ENCODE assay signal across 23 mouse cellular contexts in the genomic region with DNA sequence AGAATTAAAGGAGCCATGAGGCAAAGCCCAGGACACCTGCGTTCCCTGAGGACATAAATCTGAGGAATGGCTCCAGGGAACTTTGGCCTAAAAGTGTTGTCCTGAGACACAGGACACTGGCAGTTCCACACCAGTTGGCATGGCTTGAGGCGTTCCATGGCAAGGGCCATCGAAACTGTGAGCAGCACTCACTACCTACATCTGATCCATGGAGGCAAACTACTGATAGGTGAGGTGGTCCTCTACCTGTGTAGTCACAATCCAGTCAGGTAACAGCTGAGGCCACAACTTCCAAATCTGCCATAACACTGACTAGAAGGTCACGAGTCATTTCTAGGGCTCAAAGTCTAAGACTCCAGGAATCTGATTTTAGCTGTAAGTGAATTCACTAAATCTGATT. TPM values are rescaled to one million over a fixed set of nuclear protein-coding genes. Genes with fewer than 3 reads are reported as not detected.
DNase-seq lines count a peak whose midpoint lies in the region; ATAC-seq and TF ChIP-seq lines count a peak whose summit lies in the region.
"Had no signal": no experiment of that assay in that cellular context is flagged by ENCODE, and none has a peak within 500 bp of the region (broad histone marks: within the 10 kb centered on the region; RNA-seq: fewer than 3 reads in every experiment).

No protein-coding gene starts in this region.

- 88% methylated on average over 4 of the region's 4 CpGs for WGBS in intestine, postnatal 0 days
- 94% methylated on average over 4 of the region's 4 CpGs for WGBS in intestine, embryonic 15.5 days
- WGBS in kidney, embryonic 14.5 days, result 75% methylated on average over 4 of the region's 4 CpGs

- no peak overlapping the region for H3K4me2 ChIP-seq in intestine, postnatal 0 days (replicated peaks; ENCODE audit: low read depth)
- H3K4me2 ChIP-seq in intestine, embryonic 15.5 days (replicated peaks), result no peak overlapping the region
- no peak overlapping the region for H3K4me2 ChIP-seq in kidney, embryonic 14.5 days (replicated peaks; ENCODE audit: low read depth, low read length)
- H3K4me2 ChIP-seq: embryonic facial prominence, embryonic 12.5 days; forebrain, embryonic 12.5 days; heart, embryonic 11.5 days; heart, embryonic 15.5 days; hindbrain, embryonic 14.5 days had no signal

- no peak for TF ChIP-seq CTCF in intestine, postnatal 0 days (IDR thresholded peaks at IDR 0.05; ENCODE audit: low read depth)

- no peaks in the 10 kb centered on the region for H3K27me3 ChIP-seq in intestine, postnatal 0 days (replicated peaks; ENCODE audit: control insufficient read depth, insufficient read depth, low read length)
- no peaks in the 10 kb centered on the region for H3K27me3 ChIP-seq in intestine, embryonic 15.5 days (replicated peaks)
- H3K27me3 ChIP-seq in kidney, embryonic 14.5 days (ENCODE audit: control insufficient read depth, insufficient read depth, low read length), result no peaks in the 10 kb centered on the region
- H3K27me3 ChIP-seq: embryonic facial prominence, embryonic 12.5 days; forebrain, embryonic 12.5 days; heart, embryonic 15.5 days had no signal

- no peak overlapping the region for H3K4me3 ChIP-seq in intestine, postnatal 0 days (ENCODE audit: low read depth, low read length)
- H3K4me3 ChIP-seq in intestine, embryonic 15.5 days (replicated peaks), result no peak overlapping the region
- H3K4me3 ChIP-seq in kidney, embryonic 14.5 days (ENCODE audit: low read length), result no peak overlapping the region
- H3K4me3 ChIP-seq: embryonic facial prominence, embryonic 12.5 days; forebrain, embryonic 12.5 days; heart, adult 2 months; heart, embryonic 15.5 days; hindbrain, embryonic 10.5 days had no signal

- no peak for ATAC-seq in intestine, postnatal 0 days
- no peak for ATAC-seq in intestine, embryonic 15.5 days
- no peak for ATAC-seq in kidney, embryonic 14.5 days (ENCODE audit: low FRiP score, low TSS enrichment)
- ATAC-seq: CD4-positive, CD25-positive, alpha-beta regulatory T cell, adult 4 months; forebrain, postnatal 0 days had no signal

- no peaks in the 10 kb centered on the region for H3K4me1 ChIP-seq in intestine, postnatal 0 days (replicated peaks; ENCODE audit: control insufficient read depth, insufficient read depth, low read length)
- no peaks in the 10 kb centered on the region for H3K4me1 ChIP-seq in intestine, embryonic 15.5 days (replicated peaks)
- H3K4me1 ChIP-seq in kidney, embryonic 14.5 days (ENCODE audit: control insufficient read depth, insufficient read depth, low read length), result no peaks in the 10 kb centered on the region
- H3K4me1 ChIP-seq: embryonic facial prominence, embryonic 12.5 days; forebrain, embryonic 12.5 days; hindbrain, embryonic 10.5 days had no signal

- DNase-seq in adrenal gland, postnatal 14 days, result peak; percentile 24
- DNase-seq in adrenal gland, adult (ENCODE audit: inconsistent age in 2 of 2, low spot score in 1 of 2), result no peak
- peak; percentile 18 to 38 for DNase-seq in kidney, adult 8-10 months
- DNase-seq in urinary bladder, adult 2 months (ENCODE audit: low spot score), result peak; percentile 15
- no peak for DNase-seq in urinary bladder, postnatal 10 days (ENCODE audit: low spot score)
- DNase-seq: adrenal gland, postnatal 10 days; B cell, adult 2 months; cerebellum, adult 11-12 months; cerebellum, adult 9-10 months; cerebellum, postnatal 25 days; forebrain, postnatal 0 days had no signal

- H3K9ac ChIP-seq in intestine, postnatal 0 days (ENCODE audit: low read depth, low read length), result no peak overlapping the region
- no peak overlapping the region for H3K9ac ChIP-seq in intestine, embryonic 15.5 days
- H3K9ac ChIP-seq in kidney, embryonic 14.5 days (ENCODE audit: low read depth, low read length), result no peak overlapping the region
- H3K9ac ChIP-seq: embryonic facial prominence, embryonic 12.5 days; forebrain, embryonic 12.5 days; forebrain, postnatal 0 days; heart, embryonic 15.5 days; hindbrain, embryonic 14.5 days had no signal

- peaks cover 82% of the 10 kb centered on the region for H3K36me3 ChIP-seq in intestine, postnatal 0 days (ENCODE audit: control insufficient read depth, insufficient read depth)
- peaks cover 77% of the 10 kb centered on the region for H3K36me3 ChIP-seq in intestine, embryonic 15.5 days
- peaks cover 75% of the 10 kb centered on the region for H3K36me3 ChIP-seq in kidney, embryonic 14.5 days (ENCODE audit: control insufficient read depth, insufficient read depth, low read length)

- H3K9me3 ChIP-seq in intestine, postnatal 0 days (ENCODE audit: control insufficient read depth), result no peaks in the 10 kb centered on the region
- no peaks in the 10 kb centered on the region for H3K9me3 ChIP-seq in intestine, embryonic 15.5 days
- H3K9me3 ChIP-seq in kidney, embryonic 14.5 days (ENCODE audit: control insufficient read depth, low read length), result no peaks in the 10 kb centered on the region
- H3K9me3 ChIP-seq: forebrain, embryonic 12.5 days; G1E; heart, embryonic 15.5 days had no signal

- 0 out of 2 replicates have a peak overlapping the region, but pooled peaks have one; percentile 0 for H3K27ac ChIP-seq in intestine, postnatal 0 days (ENCODE audit: low read depth, low read length)
- H3K27ac ChIP-seq in intestine, embryonic 15.5 days, result no peak overlapping the region
- no peak overlapping the region for H3K27ac ChIP-seq in kidney, embryonic 14.5 days (ENCODE audit: low read depth, low read length)
- H3K27ac ChIP-seq: embryonic facial prominence, embryonic 12.5 days; forebrain, embryonic 12.5 days; heart, adult 2 months; heart, embryonic 15.5 days; hindbrain, embryonic 10.5 days; hindbrain, embryonic 14.5 days had no signal

RNA-seq across cellular contexts. Expression of gene Dstn, which starts 40.6 kb away (rescaled TPM):
- total RNA-seq in adrenal gland, postnatal 14 days (2021), result 194 and 201 TPM in 2 replicates
- polyA plus RNA-seq in intestine, postnatal 0 days (2015; fragmentation: Nextera tagmentation; extraction: Ambion mirVana), result 801 and 835 TPM in 2 replicates
- polyA plus RNA-seq in intestine, embryonic 15.5 days (2015; fragmentation: Nextera tagmentation; extraction: Ambion mirVana), result 674 and 711 TPM in 2 replicates
- polyA plus RNA-seq in kidney, embryonic 14.5 days (2014; fragmentation: Nextera tagmentation; extraction: Ambion mirVana), result 319 and 404 TPM in 2 replicates
- polyA plus RNA-seq in urinary bladder, adult 2 months (2012; rRNA removed), result 1,245 and 1,572 TPM in 2 replicates

RNA-seq across cellular contexts. Expression of gene Rrbp1, which starts 55.3 kb away (rescaled TPM):
- total RNA-seq in adrenal gland, postnatal 14 days (2021), result 174 and 205 TPM in 2 replicates
- polyA plus RNA-seq in intestine, postnatal 0 days (2015; fragmentation: Nextera tagmentation; extraction: Ambion mirVana), result 156 and 166 TPM in 2 replicates
- 103 and 125 TPM in 2 replicates for polyA plus RNA-seq in intestine, embryonic 15.5 days (2015; fragmentation: Nextera tagmentation; extraction: Ambion mirVana)
- polyA plus RNA-seq in kidney, embryonic 14.5 days (2014; fragmentation: Nextera tagmentation; extraction: Ambion mirVana), result 95.4 and 97.1 TPM in 2 replicates
- 163 and 206 TPM in 2 replicates for polyA plus RNA-seq in urinary bladder, adult 2 months (2012; rRNA removed)

Comparison
In these comparisons a context has a peak if more than half of its experiments do, and no peak if none do; other contexts are left out.
1. DNase-seq: peak in adrenal gland, postnatal 14 days (single experiment), kidney, adult 8-10 months (2 of 2) and urinary bladder, adult 2 months (single experiment); none in adrenal gland, adult (0 of 2) and urinary bladder, postnatal 10 days (single experiment).